Mouse (Mus musculus) embryonic fibroblast, embryonic 13.5 days (primary cell): ENCODE data around the gene Dip2b. TPM values are rescaled to one million over a fixed set of nuclear protein-coding genes. Genes with fewer than 3 reads are reported as not detected.

Experiments used
- H3K27ac ChIP-seq: 2 replicates; pipeline ENCODE4 v1.5.1; 2012; ENCODE audit warnings: low read length, control low read depth, inconsistent platforms; ENCODE audit not compliant: insufficient read depth
- H3K4me1 ChIP-seq: 2 replicates; pipeline ENCODE4 v1.6.1; 2011; ENCODE audit warnings: low read length; ENCODE audit not compliant: control insufficient read depth, insufficient read depth
- H3K4me3 ChIP-seq: 2 replicates; pipeline ENCODE4 v1.5.1; 2011; ENCODE audit warnings: mild to moderate bottlenecking, control low read depth, low read length; ENCODE audit not compliant: insufficient read depth
- CTCF ChIP-seq: IDR thresholded peaks from 2 replicates; pipeline ENCODE4 v1.5.1; 2011; ENCODE audit warnings: mild to moderate bottlenecking, control low read depth, low read length, moderate library complexity, borderline replicate concordance; ENCODE audit not compliant: insufficient read depth
- POLR2A ChIP-seq: IDR thresholded peaks from 2 replicates; pipeline ENCODE4 v1.6.1; 2011; ENCODE audit warnings: low read depth, mild to moderate bottlenecking, control low read depth, low read length, moderate library complexity
- polyA plus RNA-seq: library from polyadenylated mRNA; stranded (reverse); fragments of >200 nt; gene quantifications from 2 replicates; pipeline ENCODE4 v1.2.4, GENCODE M21; 2011; ENCODE audit warnings: low read depth; ENCODE audit not compliant: missing spikeins, insufficient read length

Dip2b gene
- polyA plus RNA-seq, 1 experiment: 20.6 TPM

DNA sequence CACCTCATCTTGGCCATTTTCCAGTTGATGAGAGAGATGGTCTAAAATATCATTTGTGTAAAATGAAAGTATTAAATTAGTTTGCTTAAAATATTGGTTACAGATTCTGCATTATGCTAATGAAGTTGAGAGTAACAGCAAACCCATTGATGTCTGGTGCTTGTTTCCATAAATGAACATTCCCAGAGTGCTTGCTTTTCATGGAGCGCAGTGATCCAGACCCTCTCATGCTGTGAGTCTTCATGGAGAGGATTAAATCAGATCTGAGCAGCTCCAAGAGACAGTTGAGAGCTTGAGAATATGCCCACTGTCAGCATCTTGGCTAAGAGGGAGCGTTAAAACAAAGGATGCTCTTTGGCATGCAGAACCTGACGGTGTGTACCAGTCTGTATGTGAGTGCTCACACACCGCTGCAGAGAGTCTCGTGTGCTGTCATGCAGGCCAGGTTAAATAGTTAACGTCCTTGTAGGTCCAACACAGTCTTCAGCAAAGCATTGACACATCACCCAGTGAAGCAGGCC is 43.1 kb downstream of the Dip2b start:
- TF ChIP-seq CTCF (no peak), POLR2A (no peak)
- Histone ChIP-seq H3K27ac (no peak overlapping the region), H3K4me3 (no peak overlapping the region), H3K4me1 (peaks cover 6% of the 10 kb centered on the region; the same call in 1 of the 2 replicates)

DNA sequence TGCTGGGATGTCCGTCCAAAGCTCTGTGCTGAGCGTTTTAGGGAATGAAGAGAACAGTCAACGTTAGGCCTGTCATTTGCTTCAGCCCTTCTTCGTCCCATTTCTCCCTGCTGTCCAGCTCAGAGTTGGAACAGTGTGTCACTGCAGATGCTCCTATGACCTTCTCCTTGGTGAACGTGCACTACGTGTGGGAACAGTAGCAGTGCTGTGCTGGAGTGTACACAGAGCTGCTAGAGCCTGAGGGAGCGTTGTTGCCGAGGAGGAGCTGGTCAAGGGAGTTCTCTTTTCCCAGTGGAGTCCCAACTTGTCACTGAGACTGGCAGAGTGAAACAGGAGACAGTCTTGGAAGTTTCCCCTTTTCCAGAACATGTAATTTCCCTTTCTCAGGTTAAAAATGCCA is 43.6 kb downstream of the Dip2b start:
- H3K4me3 ChIP-seq: no peak overlapping the region
- peaks cover 6% of the 10 kb centered on the region; the same call in 1 of the 2 replicates for H3K4me1 ChIP-seq
- TF ChIP-seq CTCF (no peak), POLR2A (no peak)
- H3K27ac ChIP-seq: no peak overlapping the region

DNA sequence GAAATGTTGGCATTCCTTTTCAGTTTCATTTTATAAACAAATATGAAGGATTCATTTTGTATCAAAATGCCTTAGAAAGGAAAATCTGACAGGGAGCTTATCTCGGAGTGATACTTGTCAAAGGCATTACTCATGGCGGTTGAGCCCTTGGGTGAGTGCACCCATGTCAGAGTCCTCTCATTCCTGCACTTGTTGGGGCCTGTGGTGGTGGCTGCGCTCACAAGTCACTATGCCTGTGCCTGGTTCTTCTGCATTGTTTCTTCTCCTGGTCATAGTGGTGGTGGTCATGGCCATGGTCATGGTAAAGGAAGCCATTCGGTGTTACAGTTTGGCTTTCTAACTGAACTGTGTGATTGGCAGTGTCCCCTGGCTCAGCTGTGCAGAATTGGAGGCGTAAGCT is 44.3 kb downstream of the Dip2b start:
- H3K27ac ChIP-seq: no peak overlapping the region
- TF ChIP-seq POLR2A: no peak
- TF ChIP-seq CTCF: no peak

DNA sequence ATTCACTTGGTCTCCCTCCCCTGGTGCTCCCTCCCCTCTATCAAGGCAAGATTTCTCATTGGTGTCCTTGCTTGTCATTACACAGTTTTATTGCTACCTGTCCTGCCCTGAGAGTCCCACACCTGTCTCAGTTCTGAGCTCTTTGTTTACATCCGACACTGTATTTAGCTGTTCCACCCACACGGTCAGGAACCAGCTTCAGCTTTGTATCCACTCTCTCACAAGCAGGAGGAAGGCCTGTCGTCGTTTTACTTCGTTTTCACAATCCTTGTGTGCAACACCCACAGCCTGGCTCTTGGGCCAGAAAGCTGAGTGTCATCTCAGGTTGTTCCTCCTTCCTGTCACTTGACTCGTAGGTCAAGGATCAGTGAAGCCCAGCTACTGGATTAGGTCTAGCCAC is 45.4 kb downstream of the Dip2b start:
- Histone ChIP-seq H3K4me3 (no peak overlapping the region), H3K4me1 (peaks cover 15% of the 10 kb centered on the region), H3K27ac (no peak overlapping the region)
- TF ChIP-seq CTCF (no peak), POLR2A (no peak)

More for the DNA sequence above, 44.3 kb downstream of the Dip2b start:
- no peak overlapping the region for H3K4me3 ChIP-seq
- peaks cover 7% of the 10 kb centered on the region; the same call in 1 of the 2 replicates for H3K4me1 ChIP-seq

DNA sequence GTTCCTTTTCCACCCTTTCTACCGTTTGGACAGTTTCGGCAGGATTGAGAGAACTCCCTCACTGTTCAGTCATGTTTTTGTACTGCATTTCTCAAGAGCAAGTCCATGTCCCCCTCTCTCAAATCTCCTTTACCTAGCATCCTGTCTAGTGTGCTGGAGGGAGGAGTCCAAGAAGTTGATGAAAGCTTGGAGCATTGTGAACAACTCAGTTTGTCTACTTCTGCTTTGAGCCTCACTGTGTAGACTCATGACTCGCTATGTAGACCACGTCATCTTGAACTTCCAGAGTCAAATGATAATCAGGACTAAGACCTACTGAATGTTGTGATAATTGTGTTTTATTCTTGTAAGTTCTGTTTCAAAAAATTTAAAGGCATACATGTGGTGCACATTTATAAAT is 46.4 kb downstream of the Dip2b start:
- Histone ChIP-seq H3K4me1 (peaks cover 16% of the 10 kb centered on the region), H3K27ac (no peak overlapping the region), H3K4me3 (no peak overlapping the region)
- TF ChIP-seq CTCF (no peak), POLR2A (no peak)

DNA sequence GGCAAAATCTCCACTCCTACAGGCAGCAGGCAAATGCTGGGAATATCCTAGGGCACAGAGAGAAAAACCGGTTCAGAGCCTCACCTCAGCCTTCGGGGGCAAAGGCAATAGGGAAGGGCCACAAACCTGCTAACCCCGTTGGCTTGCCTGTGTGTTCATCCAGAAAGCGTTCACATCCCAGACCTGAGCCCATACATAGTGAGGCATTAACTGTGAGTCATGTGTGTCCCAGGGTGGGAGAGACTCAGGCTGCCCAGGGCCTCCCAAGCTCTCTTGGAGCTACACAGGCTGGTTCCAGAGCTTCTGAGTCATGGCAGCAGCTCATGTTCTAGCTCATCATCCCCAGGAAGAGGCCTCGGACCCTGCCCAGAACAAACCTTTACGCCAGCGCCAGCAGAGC is 49.6 kb downstream of the Dip2b start:
- no peak overlapping the region for H3K4me3 ChIP-seq
- peak overlapping the region; percentile 61 for H3K27ac ChIP-seq
- TF ChIP-seq POLR2A (no peak), CTCF (no peak)
- peaks cover 13% of the 10 kb centered on the region for H3K4me1 ChIP-seq

DNA sequence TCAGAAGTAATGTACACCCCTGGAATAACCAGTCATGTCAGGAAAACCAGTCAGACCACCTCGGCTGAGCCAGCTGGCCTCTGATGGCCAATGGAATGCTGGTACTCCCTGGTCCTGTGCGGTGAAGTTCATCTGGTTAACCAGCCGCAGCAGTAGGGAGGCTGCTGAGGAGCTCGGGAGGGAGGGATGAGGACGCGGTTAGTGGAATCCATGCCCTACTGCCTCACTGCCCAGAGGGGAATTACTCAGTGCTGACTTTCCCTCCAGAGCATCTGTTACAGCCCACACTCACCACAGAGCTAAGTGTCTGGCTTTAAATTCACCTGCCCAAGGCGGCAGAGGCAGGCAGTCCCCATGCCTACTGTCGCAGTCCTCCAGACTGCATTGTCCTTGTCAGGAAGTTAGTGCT is 51.2 kb downstream of the Dip2b start:
- Histone ChIP-seq H3K4me1 (peaks cover 13% of the 10 kb centered on the region), H3K27ac (no peak overlapping the region), H3K4me3 (no peak overlapping the region)
- TF ChIP-seq CTCF (no peak), POLR2A (no peak)

DNA sequence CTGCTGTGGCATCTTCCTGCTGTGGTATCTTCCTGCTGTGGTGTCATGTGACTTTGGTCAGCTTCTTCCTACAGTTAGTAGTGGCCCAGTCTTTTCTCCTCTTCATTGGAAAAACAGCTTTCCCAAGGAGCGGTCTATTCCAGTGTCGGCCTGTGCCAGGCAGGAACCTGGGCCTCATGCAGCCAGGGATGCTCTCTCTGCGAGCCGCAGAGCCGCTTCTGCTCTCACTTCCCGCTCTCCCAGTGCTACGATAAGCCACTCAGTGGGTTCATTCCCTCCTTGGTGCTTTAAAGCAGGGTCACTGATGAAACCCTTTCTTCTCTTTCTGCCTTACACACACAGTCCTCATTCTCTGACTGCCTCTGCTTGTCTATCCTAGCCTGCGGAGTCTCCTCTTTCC is 53.4 kb downstream of the Dip2b start:
- TF ChIP-seq CTCF (no peak), POLR2A (no peak)
- no peak overlapping the region for H3K27ac ChIP-seq
- H3K4me3 ChIP-seq: no peak overlapping the region
- H3K4me1 ChIP-seq: peaks cover 13% of the 10 kb centered on the region

DNA sequence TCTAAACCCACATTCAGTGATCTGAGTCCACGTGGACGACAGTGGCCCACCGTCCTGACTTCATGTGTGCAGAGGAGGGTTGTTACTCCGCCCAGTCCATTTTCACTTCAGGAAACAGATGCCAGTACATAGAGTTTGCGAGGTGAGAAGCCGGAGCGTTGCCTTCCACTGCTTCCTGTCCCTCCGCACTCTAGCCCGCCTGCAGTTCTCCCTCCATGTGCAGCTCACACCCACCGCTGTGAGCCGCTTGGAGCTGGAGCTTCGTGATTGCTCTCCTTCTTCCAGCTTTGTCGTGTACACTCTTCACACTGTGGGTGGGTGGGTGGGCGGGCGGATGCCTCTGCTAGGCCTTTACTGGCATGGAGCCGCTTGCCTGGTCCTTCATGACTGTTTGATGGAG is 53.8 kb downstream of the Dip2b start:
- H3K27ac ChIP-seq: no peak overlapping the region

DNA sequence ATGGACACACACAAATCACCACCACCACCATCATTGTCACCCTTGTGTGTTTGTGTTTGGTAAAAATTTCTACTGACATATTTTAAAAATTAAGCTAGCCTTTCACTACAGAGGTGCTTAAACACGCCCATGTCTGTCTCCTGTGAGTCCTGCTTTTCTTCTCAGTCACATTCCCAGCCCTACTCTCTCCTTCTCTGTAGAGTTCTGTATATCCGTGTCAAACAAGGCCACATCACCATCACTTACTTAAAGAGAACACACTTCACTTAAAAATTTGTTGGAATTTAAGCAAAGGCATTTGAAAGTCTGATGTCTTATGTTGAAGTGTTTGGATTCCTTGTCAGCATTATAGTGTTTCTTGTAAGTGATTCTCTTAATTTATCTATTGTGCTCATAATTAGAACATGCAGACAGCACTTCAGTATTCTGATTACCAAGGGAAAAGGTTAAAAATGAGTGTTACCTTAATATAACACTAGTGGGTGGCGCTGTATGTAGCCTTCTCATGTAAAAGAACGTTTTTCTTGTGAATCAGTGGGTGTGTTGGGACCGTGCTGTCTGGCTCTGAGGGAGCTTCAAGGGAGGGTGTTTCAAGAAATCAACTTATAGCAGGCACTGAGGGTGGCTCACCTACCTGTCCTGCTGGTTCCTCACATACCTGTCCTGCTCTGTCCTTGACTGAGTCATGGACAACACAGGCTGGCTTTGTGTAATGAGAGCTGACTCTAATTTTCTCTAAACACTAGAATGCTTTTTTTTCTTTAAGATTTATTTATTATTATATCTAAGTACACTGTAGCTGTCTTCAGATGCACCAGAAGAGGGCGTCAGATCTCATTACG is 58.3 kb downstream of the Dip2b start:
- Histone ChIP-seq H3K4me1 (peaks cover 13% of the 10 kb centered on the region), H3K27ac (no peak overlapping the region), H3K4me3 (no peak overlapping the region)
- TF ChIP-seq CTCF (no peak), POLR2A (no peak)

More for the DNA sequence above, 53.8 kb downstream of the Dip2b start:
- Histone ChIP-seq H3K4me3 (no peak overlapping the region), H3K4me1 (peaks cover 13% of the 10 kb centered on the region)
- TF ChIP-seq CTCF (no peak), POLR2A (no peak)
